Mouse (Mus musculus): ENCODE results near the gene Ptchd4.

GRCm38 (mm10) chr17:42393086-42393485, 77.3 kb downstream of the Ptchd4 start:
- no peak for TF ChIP-seq POLR2A (IDR thresholded peaks at IDR 0.05; ENCODE audit: extremely low read depth, insufficient read depth, low read length)
- no peak for TF ChIP-seq CTCF (IDR thresholded peaks at IDR 0.05; ENCODE audit: extremely low read depth, insufficient read depth, low read length)
